Mouse (Mus musculus) heart, postnatal 4 days (tissue): Measurements from ENCODE around the gene Hes7. TPM values are rescaled to one million over a fixed set of nuclear protein-coding genes. Genes with fewer than 3 reads are reported as not detected.

Experiments
- DNase-seq: peaks from one replicate; pipeline ENCODE4 v3.0.0; 2021
- total RNA-seq, 2 experiments: library from RNA; stranded (reverse); gene quantifications; 2 replicates each; pipeline ENCODE4 v1.2.3; 2021

Hes7 gene
- total RNA-seq, 2 experiments from 2014 or later, result 0.23 to 0.29 TPM

DNA sequence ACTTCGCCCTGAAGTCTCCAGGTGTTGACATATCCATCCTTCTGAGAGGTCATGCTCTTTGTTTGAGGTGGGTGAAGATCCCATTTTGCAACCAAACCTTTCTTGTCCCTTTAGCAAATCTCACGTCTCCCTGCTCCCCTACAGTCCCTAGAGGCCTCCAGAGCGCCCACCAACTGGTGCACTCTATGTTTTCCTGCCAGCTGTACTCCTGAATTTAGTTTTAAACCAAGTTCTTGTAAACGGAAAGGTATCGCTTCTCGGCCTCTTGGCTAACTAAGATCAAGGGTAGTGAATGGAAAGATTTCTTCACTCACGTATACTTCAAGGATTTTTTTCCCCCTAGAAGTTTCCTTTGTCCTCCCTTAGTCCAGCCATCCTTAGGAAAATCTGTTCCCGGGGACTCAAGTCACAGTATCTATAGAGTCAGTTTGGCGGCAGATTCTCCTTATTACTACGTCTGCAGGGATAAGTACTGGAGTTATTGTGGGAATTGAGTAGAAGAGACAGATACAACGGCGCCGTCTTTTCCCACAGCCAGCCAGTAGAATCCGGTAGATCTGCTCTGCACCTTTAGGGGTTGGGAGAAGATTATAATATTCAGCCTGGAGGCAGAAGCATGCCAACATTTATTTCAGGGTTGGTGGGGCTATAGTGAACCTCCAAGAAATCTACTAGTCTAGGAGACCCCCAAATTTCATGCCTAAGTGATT is 603 bp upstream of the Hes7 start:
- DNase-seq, result no peak

DNA sequence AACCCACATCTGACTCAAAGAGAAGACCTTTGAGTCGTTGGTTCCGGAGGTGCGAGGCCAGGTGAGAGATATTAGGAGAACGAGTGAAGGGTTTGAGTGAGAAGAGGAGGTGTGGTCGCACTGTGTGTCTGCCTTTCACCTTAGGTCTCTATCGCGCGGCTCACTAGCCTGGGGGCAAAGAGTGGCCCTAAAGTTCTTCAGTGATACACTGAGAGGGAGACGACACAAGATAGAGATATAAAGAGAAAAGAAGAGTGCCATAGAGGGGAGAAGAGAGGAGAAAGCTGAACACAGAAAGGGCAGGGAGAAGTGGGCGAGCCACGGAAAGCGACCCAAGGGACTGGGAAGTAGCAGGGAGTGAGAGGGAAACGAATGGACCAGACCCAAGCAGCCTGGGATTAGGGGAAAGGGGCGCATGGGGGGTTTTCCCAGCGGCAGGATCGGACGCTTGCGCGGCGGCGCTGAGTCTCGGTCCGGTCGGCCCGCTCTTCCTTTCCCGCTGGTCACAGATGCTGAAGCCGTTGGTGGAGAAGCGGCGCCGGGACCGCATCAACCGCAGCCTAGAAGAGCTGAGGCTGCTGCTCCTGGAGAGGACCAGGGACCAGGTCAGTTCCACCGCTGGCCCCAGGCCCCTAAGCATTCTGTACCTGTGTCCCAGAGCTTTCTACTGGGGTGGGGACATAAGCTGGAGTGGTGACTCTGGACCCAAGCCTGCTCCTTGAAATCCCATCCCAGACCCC is 967 bp downstream of the Hes7 start:
- peak; percentile 43 for DNase-seq

DNA sequence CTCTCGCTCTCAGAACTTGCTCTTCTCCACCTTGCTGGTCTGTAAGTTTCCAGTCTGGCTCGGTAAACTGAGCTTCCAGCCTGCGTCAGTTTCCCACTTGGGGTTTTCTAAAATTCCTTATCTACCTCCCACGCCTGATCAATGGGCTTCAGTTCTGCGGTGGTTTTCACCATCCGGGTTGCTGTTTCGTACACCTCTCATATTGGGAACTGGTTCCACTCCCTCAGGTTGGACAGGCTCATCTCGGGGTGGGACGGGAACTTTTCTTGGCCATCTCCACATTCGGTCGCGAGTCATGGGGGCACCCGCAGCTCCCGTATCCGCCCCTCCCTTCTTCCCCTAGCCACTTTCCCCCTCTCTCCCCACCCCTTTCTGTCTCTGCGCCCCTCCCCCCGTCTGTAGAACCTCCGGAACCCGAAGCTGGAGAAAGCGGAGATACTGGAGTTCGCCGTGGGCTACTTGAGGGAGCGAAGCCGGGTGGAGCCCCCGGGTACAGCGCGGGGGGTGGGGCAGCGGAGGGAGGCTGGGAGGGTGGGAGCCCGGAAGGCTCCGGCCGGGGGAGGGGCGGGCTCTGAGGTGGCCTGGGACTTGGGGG is 1.6 kb downstream of the Hes7 start:
- no peak for DNase-seq

DNA sequence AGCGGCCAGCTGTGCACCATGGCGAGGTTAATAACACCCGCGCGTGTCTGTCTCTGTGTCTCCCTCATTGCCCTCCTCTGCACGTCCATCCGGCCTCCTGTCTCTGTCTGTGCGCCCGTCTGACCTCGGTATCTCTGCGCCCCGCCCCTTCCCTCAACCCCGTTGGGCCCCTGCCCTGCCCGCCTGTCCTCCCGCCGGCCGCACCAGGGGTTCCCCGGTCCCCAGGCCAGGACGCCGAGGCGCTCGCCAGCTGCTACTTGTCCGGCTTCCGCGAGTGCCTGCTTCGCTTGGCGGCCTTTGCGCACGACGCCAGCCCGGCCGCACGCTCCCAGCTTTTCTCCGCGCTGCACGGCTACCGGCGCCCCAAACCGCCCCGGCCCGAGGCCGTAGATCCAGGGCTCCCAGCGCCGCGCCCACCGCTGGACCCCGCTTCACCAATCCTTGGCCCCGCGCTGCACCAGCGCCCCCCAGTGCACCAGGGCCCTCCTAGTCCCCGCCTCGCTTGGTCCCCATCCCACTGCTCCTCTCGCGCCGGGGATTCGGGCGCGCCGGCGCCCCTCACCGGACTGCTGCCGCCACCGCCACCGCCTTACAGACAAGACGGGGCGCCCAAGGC is 2.2 kb downstream of the Hes7 start, which contains the start of gene 9130213A22Rik:
TSS of gene 9130213A22Rik (minus strand) at position 254 of the 616 bp plus-strand sequence.
- peak; percentile 95 for DNase-seq

DNA sequence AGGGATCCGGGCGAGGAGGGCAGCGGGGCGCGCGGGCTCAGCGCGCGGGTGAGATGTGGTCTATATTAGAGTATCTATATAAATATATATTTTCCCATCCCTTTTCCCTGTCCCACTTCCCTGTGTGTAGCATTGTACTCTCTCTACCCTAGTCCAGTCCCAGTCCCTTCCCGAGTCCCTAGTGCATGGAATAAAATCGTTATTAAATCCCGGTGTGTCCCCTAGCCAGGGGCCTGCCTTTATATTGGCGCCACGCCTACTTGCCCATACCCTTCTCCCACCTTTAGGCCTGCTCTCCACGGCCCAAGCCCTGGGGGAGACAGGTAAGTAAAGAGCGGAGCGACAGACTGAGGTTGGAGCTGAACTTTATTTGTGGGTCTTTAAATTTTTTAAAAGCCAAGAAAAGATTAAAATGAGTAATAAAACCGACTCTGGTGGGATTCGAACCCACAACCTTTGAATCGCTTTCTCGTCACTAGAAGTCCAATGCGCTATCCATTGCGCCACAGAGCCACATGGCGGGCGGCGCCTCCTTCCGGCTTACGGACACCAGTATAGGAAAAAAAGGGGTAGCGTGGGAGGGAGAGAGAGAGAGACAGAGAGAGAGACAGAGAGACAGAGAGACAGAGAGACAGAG is 3.0 kb downstream of the Hes7 start:
- peak; percentile 94 for DNase-seq

DNA sequence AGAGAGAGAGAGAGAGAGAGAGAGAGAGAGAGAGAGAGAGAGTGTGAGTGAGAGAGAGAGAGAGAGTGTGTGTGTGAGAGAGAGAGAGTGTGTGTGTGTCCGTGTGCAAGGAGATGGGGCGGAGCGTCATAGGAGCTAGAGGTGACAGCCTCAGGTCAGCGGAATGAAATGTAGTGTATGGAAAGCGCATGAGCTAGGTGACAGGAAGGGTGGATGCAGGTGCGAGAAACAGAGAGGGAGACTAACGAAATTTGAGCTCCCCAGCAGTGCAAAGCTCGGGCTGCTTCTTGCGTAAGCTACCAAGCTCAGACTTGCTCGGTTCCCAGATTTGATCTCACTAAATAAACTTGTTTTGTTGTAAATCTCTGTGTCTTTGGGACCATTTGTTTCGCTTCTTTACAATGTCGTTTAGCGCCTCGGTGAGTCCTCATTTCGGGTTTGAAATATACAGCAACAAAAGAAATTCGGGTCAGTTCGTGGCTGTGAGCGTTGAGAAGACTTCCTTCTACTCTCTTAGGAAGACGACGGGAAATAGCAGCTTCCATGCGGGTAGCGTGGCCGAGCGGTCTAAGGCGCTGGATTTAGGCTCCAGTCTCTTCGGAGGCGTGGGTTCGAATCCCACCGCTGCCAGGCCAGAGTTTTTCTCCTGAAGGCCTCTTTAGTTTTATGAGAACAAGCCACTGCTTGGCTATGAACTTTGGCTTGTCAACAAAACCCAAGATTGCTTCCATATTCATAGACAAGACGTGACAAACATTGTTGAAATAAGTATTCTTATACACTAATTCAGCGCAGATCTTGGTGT is 3.7 kb downstream of the Hes7 start:
- DNase-seq, result peak; percentile 93

DNA sequence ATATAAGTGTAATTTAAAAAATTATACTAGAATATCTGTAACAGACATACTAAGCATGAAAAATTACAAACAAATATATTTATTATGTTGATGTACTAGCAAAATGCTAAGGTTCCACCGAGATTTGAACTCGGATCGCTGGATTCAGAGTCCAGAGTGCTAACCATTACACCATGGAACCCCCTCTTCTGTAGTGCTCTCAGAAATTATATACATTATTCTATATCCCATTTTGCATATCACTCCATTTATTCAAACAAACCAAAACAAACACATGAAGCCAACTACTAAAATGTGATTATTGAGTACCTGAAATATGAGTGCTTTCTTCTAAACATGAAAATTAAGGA is 4.3 kb downstream of the Hes7 start:
- peak; percentile 80 for DNase-seq

DNA sequence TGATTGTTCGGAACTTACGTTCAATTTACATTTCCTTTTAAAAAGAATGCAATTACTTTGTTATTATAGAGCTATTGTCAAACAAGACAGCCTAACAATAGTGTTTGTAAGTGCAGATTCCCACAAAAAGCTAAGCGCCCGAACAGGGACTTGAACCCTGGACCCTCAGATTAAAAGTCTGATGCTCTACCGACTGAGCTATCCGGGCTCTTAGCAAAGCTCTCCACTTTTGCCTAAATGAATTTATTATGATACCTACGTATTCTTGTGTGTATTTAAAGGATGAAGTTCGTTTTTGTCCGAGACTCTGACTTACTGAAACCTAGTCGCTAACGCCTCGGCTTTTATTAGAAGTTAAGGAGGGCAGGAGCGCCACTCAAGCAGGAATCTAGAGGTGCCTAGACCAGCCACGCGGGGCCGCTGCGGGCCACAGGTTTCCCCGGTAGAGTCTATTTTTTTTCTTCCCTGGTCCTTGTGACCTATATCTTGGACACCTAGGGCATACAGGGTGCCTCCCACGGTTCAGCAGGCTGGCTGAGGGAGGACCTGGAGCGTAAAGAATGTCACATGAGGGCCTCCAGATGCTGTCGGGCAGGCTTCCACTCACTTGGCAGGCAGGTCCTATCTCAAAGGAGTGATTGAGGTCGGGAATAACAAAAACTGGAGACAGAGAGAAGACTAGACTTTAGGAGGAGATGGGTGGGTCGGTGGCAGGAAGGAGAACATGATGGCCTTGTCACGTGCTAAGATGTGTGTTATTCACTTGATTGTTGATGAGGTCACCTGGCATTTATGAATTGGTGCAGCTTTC is 5.0 kb downstream of the Hes7 start:
- peak; percentile 84 for DNase-seq

DNA sequence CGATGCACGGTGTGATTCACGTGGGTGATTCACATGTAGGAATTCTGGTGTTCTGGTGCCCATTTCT is 5.5 kb downstream of the Hes7 start, which contains the start of gene Aloxe3:
TSS of gene Aloxe3 (plus strand) at position 45 of the 67 bp plus-strand sequence.
- DNase-seq, result no peak

DNA sequence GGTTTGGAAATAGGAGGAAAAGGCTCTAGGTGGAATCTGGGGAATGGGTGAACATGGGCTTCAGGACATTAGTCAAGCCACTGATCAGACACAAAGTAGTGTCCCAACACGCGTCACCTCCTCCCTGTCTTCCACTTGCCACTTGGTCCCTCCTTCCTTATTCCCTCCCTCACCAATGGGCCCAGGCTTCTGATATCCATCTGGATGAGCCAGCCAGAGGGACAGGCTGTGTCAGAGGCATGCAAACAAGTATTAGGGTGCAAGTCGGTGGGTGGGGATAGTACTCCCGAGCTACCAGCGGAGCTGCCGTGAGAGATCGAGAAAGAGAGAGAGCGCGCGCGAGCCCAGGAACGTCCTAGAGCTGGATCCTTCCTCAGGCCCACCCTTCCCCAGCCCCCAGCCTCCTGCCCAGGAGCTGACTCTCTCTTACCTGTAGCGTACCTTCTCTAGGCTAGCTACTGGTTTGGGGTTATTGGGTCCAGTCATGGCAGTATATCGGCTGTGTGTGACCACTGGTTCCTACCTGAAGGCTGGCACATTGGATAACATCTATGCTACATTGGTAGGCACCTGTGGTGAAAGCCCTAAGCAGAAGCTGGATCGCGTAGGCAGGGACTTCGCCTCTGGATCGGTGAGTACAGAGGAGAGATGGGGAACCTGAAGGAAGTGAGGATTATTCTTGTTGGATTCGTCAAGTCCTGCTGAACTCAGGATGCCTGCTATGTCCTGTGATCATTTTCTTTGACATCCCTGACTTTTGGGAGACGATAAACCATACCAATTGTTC is 5.9 kb downstream of the Hes7 start:
- DNase-seq, result no peak

DNA sequence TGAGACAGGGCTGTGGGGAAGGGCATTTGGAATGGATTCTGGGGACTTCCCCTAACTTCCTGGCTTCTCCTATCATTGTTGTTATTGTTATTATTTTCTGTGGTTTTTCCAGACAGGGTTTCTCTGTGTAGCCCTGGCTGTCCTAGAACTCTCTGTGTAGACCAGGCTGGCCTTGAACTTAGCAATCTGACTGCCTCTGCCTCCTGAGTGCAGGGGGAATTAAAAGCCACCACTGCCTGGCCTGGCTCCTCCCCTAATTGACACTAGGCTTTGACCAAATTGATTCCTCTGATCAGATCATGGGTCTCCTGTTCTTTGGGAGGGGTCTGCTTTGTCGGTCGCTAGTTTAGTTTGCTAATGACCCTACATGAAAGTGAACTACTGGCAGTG is 6.5 kb downstream of the Hes7 start:
- no peak for DNase-seq

DNA sequence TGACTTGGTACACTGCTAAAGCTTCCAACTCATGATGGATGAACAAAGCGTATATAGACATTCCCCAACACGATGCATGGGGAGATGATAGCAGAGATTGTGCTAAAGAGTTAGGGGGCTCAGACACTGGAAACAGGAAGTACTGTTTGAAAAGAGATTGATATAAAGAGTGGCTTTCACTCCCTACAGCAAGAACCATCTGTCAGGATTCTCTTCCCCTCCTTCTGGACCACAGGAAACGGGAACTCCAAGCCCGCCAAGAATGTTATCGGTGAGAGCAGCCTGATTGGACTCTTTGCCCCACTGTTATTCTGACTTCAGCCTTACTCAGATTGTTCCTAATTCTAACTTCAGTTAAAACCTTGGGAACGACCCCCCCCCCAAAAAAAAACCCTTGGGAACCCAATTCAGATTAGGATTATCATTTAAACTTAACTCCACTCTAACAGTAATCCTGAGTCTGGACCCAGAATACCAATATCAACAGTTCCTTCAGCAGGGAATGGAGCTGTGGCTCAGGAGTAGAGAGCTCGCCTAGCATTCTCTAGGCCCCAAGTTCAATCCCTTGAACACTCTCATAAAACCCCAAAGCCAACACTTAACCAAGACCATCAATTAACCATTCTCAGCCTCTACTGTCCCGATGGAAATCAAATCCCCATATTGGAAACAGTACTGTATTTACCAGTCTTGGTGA is 8.4 kb downstream of the Hes7 start:
- no peak for DNase-seq

DNA sequence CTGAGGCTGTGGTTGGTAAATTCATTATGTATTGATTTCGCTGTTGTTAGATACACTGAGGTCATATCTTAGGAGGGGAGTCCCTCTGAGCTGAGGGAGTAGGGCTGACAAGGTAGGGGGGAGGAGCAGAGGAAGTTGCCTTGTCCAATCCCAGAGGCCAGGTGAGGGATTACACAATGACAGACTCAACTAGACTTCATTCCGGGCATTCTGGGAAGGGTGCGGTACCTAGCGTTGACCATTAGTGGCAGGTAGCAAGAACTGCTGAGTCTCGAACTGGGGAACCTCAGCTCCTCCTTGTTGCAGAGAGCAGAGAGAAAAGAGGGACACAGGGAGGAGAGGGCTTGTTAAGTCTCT is 13.3 kb downstream of the Hes7 start:
- DNase-seq, result no peak

DNA sequence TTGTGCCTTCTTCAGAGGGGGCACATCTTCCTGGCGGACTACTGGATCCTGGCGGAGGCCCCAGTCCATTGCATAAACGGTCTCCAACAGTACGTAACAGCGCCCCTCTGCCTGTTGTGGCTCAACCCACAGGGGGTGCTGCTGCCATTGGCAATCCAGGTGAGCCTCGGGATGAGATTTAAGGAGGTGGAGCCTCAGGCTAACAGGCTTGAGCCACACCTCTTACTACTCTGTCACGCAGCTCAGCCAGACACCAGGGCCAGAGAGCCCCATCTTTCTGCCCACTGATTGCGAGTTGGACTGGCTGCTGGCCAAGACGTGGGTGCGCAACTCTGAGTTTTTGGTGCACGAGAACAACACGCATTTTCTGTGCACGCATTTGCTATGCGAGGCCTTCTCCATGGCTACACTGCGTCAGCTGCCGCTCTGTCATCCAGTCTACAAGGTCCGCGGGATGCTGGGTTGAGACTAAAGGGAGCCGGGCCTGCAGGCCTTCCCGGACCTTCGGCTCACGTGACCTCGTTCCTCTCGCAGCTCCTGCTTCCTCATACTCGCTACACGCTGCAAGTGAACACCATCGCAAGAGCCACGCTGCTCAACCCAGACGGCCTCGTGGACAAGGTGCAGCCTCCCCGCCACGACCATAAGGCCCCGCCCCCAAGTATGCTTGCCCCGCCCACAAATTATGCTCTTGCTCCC is 13.9 kb downstream of the Hes7 start:
- DNase-seq, result peak; percentile 46

DNA sequence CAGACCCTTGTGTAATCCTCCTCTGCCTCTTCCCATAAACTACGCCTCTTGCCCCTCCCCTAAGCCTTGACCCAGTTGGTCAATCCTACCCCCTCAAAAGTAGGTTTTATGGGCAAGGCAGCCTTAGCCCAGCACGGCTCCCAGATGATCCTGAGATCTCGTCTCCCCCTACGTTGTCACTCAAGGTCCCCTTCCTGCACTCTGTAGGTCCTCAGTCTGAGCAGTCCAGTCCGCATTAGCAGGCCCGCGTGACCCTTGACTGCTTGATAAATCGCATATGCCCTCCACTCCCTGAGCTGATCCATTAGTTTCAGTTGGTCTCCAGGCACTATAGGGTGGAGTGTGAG is 14.4 kb downstream of the Hes7 start:
- no peak for DNase-seq

DNA sequence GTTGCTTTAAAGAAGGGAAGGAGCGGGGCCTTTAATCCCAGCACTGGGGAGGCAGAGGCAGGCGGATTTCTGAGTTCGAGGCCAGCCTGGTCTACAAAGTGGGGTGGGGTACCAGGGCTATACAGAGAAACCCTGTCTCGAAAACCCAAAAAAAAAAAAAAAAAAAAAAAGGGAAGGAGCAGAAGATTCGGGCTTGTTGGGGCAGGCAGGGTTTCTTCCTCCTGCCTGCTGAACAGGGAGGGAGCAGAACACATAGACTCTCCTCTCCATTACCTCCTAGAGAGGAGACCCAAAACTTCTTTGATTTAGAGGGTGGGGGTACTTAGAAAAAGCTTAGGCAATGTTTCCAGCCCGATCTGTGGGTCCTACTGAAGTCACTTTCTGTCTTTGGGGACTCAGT is 15.2 kb downstream of the Hes7 start:
- no peak for DNase-seq

DNA sequence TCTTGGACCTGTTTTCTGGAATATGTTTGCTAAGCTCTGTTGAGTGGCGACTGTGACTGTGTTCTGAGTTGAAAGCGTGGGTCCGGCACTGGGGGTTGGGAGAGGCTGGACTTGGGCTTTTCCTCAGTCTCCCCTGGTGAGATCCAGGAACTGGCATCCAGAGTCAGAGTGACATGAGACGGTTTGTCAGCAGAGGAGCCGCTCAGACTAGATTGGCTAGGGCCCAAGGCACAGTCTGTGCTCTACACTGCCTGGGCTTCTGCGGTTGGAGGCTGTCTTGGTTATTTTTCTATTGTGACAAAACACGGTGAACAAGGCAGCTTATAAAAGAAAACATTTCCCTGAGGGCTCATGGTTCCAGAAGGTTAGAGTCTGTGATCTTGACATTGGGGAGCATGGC is 27.3 kb downstream of the Hes7 start:
- DNase-seq, result no peak

DNA sequence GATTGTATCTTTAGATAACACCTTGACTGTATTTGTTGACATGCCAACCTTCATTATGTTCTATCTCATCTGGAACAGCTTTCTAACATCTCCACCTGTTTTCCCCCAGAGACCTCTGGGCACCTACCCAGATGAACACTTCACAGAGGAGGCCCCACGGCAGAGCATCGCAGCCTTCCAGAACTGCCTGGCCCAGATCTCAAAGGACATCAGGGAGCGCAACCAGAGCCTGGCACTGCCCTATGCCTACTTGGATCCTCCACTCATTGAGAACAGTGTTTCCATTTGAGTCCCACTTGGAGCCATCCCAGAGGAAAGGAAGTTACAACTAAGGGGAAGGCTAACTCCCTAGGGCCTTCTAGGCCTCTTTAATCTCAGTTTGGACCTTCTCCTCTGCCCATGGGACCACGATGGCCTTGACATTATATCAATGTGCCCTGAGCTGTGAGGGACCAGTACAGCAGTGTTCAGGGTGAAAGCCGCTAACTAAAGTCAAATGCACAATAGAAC is 28.3 kb downstream of the Hes7 start:
- DNase-seq, result no peak

DNA sequence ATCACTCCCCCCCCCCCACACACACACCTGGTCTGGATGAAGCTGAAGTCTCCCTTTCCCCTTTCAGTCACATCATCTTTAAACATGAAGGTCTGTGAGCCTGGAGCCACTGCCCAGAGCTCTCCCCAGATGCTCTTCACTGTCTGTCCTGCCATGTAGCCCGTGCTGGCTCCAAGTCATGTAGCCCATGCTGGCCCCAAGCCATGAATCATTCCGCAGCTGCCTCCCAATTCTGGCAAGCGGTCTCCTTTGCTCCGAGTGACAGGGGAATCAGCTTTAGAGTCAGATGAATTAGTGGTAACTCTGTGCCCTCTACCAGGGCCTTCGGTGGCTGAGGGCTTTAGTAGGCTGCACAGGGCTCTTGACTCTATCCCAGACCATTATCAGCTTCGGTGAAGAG is 29.5 kb downstream of the Hes7 start:
- peak; percentile 29 for DNase-seq

DNA sequence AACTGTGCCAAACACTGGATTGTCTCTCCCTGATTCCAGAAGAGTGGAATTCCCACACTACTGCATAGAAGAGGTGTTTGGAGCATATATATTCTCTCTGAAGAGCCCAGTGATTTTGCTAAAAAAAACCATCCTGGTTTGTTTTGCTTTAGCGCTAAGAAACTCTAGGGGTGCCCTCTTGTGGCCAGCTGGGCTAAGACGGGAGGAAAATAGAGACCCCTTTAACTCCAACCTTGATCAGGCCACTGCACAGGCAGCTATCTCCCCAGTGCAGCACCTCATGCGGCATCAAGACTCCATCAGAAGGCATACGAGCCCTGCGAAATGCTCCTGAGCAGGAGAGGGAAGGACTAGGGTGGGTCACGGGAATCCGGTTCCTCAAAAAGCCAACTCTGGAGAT is 30.2 kb downstream of the Hes7 start:
- DNase-seq, result peak; percentile 82
